Mouse (Mus musculus) kidney, embryonic 15.5 days (tissue): ENCODE results near the gene Psat1. TPM values are rescaled to one million over a fixed set of nuclear protein-coding genes. Genes with fewer than 3 reads are reported as not detected.

Source experiments
- ATAC-seq: fragments of 200-750 bp; cut with Nextera tagmentation; replicated peaks from 2 replicates; pipeline ENCODE4 v1.8.0; 2017; ENCODE audit warnings: moderate TSS enrichment; ENCODE audit not compliant: low FRiP score
- H3K27ac ChIP-seq: fragments of 300-500 bp; sonication (generic); 2 replicates; pipeline ENCODE4 v1.5.1; 2015; ENCODE audit warnings: mild to moderate bottlenecking, inconsistent platforms
- H3K27me3 ChIP-seq: fragments of 300-500 bp; sonication (generic); 2 replicates; pipeline ENCODE4 v1.6.1; 2015; ENCODE audit warnings: inconsistent platforms
- H3K36me3 ChIP-seq: fragments of 300-500 bp; sonication (generic); 2 replicates; pipeline ENCODE4 v1.6.1; 2015; ENCODE audit warnings: inconsistent platforms
- H3K4me1 ChIP-seq: fragments of 300-500 bp; sonication (generic); 2 replicates; pipeline ENCODE4 v1.6.1; 2015; ENCODE audit warnings: inconsistent platforms
- H3K4me2 ChIP-seq: fragments of 300-500 bp; sonication (generic); 2 replicates; pipeline ENCODE4 v1.6.1; 2015; ENCODE audit warnings: moderate library complexity, mild to moderate bottlenecking, inconsistent platforms
- H3K4me3 ChIP-seq: fragments of 300-500 bp; sonication (generic); replicated peaks from 2 replicates; pipeline ENCODE4 v1.5.1; 2015; ENCODE audit warnings: mild to moderate bottlenecking, inconsistent platforms
- H3K9ac ChIP-seq: fragments of 300-500 bp; sonication (generic); 2 replicates; pipeline ENCODE4 v1.6.1; 2015; ENCODE audit warnings: mild to moderate bottlenecking, inconsistent platforms
- H3K9me3 ChIP-seq: fragments of 300-500 bp; sonication (generic); replicated peaks from 2 replicates; pipeline ENCODE4 v1.6.1; 2016; ENCODE audit warnings: inconsistent platforms
- WGBS: fragments of 180-500 bp; shearing (Covaris S2); methylation state at CpG from one replicate; pipeline ENCODE4 v1.1.7; 2015; ENCODE audit warnings: mixed read lengths; 5-methylcytosine and 5-hydroxymethylcytosine counted together
- polyA plus RNA-seq: library from polyadenylated mRNA; unstranded; fragments of >200 nt; fragmentation: Nextera tagmentation; extraction: Ambion mirVana; gene quantifications from 2 replicates; pipeline ENCODE4 v1.2.1, GENCODE M21; 2015

Gene Psat1
- polyA plus RNA-seq, 1 experiment from 2014 or later = 93.5 TPM

DNA sequence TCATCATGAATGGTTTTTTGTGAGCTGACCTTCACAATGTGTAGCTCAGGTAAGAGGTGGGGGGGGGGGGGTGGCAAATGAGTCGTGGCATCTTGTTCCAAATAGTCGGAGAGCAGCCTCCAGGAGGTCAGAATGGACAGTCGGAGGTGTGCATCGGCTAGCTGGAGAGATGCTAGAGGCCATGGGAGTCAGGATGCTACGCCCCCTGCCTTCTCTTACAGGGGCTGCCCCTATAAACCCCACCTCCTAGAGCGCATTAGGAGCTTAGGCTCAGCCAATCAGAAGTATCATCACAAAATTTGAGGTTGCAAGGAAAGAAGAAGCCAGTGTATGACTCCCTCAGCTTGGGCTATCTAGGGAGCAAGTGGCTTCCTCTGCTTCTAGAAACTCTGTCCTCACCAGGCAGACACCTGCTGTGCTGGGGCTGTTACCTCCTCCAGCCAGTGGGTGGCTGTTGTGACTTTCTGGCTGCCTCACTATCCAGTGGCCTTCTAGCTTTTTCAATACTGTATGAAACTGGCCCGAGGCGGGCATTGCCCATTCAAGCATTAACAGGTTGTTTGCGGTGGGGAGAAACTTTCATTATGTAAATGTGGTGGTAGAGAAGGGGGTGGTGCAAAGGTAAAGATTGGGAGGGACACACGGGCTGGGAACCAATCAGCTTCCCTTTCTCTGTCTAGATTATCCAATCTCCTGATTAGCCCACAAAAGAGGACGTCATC, 64.3 kb downstream of the Psat1 start:
- Histone ChIP-seq H3K36me3 (no peaks in the 10 kb centered on the region), H3K4me3 (no peak overlapping the region), H3K9me3 (no peaks in the 10 kb centered on the region), H3K27me3 (no peaks in the 10 kb centered on the region), H3K27ac (no peak overlapping the region), H3K9ac (no peak overlapping the region), H3K4me1 (peaks cover 6% of the 10 kb centered on the region), H3K4me2 (no peak overlapping the region)
- WGBS = 75% methylated on average over 11 of the region's 11 CpGs
- ATAC-seq = peak; percentile 76

DNA sequence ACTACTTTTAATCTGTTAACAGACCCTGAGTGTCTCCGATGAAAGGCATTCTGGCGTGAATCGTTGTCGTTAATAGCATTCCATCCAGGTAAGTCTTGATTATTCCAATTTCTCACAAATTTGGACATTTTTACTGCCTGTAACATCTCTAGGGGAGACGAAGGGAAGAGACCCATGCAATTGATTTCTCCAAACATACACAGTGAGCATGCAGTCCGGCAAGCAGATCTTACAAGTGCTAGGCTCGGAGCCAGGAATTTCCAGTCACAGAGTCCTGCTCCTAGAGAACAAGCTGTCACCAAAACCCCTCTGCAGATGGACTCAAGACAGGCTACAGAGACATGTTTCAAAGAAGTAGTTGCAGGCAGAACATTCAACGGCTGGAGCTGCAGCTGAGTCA, 66.4 kb downstream of the Psat1 start:
- H3K9ac ChIP-seq = no peak overlapping the region

DNA sequence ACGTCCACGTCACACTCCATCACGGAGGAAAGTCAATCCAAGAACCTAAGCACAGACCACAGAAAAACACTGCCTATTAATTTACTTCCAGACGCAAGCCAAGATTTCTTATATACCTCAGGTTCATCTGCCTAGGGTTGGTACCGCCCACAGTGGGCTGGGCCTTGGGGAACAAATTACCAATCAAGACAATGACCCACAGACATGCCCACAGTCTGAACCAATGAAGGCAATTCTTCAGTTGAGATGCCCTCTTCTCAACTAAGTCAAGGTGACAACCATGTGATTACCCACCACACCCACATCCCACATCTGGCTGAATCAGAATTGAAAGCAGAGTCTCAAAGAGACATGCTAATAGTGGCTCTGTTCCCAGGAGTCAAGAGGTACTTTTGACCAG, 67.9 kb downstream of the Psat1 start:
- Histone ChIP-seq H3K4me1 (peaks cover 6% of the 10 kb centered on the region), H3K27me3 (no peaks in the 10 kb centered on the region), H3K36me3 (no peaks in the 10 kb centered on the region), H3K9me3 (no peaks in the 10 kb centered on the region), H3K27ac (no peak overlapping the region), H3K9ac (no peak overlapping the region), H3K4me2 (no peak overlapping the region), H3K4me3 (no peak overlapping the region)
- ATAC-seq = no peak
- 96% methylated on average over 5 of the region's 5 CpGs for WGBS

More for the DNA sequence above, 66.4 kb downstream of the Psat1 start:
- H3K36me3 ChIP-seq = no peaks in the 10 kb centered on the region
- H3K9me3 ChIP-seq = no peaks in the 10 kb centered on the region
- no peaks in the 10 kb centered on the region for H3K27me3 ChIP-seq
- H3K4me1 ChIP-seq = peaks cover 6% of the 10 kb centered on the region
- H3K27ac ChIP-seq = no peak overlapping the region
- H3K4me3 ChIP-seq = no peak overlapping the region
- 34% methylated on average over 8 of the region's 8 CpGs for WGBS
- no peak for ATAC-seq
- H3K4me2 ChIP-seq = 0 out of 2 replicates have a peak overlapping the region, but pooled peaks have one; percentile 4

DNA sequence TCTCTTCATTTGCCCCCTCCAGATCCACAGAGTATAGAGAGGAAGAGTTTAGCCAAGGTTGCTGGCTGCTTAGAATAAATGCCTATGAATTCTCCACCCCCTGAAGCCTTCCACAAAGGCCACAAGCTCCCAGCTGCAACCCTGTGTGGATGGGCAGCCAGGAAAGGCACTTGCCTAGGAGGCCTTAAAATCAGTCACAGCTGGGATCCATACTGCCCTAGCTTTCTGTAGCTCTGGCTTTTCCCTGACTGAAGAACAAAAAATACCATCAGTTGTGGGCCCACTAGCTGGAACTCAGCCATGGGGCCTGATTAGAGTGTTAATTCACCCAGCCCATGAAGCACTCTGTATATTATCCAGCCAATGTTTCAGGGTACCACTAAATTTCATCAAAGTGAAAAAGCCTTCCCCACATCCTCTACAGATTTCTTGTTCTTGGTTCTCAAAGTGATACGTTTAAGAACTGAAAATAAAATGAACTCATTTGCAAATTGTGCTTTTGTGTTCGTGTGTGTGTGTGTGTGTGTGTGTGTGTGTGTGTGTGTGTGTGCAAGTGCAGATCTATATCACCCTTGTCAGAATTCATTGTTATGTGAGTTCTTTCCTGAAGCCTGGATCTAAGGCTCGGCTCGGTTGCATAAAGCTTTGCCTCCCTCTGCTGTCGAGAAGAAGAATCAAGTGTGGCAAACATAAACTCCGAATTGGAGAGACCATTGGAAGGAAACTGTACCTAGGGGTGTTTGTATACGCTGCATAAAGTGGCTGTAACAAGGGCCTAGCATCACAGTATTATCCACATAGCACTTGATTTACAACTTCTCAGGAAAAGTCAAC, 78.1 kb downstream of the Psat1 start:
- no peaks in the 10 kb centered on the region for H3K4me1 ChIP-seq
- no peak for ATAC-seq
- WGBS = 16% methylated on average over 7 of the region's 7 CpGs

DNA sequence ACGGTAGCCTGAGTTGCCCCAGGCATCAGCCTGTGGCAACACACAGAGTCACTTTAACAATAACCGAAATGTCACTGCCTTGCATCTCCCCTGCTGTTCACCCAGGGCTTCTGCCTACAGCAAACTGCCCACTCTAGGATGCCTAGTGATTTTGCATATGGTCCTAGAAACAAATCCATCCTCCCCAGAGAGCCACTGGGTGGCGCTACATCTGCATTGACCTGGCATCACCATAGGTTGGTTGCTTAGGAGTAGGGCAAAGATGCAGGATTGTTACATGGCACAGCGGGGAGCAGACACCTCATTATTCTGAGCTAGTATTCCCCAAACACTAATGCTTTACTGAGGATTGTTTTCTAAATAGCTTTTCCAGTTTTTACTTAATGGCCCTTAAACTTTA, 80.3 kb downstream of the Psat1 start:
- H3K9me3 ChIP-seq = no peaks in the 10 kb centered on the region
- no peak for ATAC-seq
- 0 out of 2 replicates have a peak, but pooled peaks cover 4% of the 10 kb centered on the region for H3K27me3 ChIP-seq
- H3K4me1 ChIP-seq = no peaks in the 10 kb centered on the region
- H3K27ac ChIP-seq = no peak overlapping the region
- no peak overlapping the region for H3K4me3 ChIP-seq
- H3K36me3 ChIP-seq = no peaks in the 10 kb centered on the region
- no peak overlapping the region for H3K4me2 ChIP-seq
- WGBS = 87% methylated on average over 4 of the region's 4 CpGs
- H3K9ac ChIP-seq = no peak overlapping the region

More for the DNA sequence above, 78.1 kb downstream of the Psat1 start:
- no peaks in the 10 kb centered on the region for H3K9me3 ChIP-seq
- H3K9ac ChIP-seq = no peak overlapping the region
- H3K4me3 ChIP-seq = no peak overlapping the region
- H3K27ac ChIP-seq = no peak overlapping the region
- no peaks in the 10 kb centered on the region for H3K36me3 ChIP-seq
- no peaks in the 10 kb centered on the region for H3K27me3 ChIP-seq
- no peak overlapping the region for H3K4me2 ChIP-seq

DNA sequence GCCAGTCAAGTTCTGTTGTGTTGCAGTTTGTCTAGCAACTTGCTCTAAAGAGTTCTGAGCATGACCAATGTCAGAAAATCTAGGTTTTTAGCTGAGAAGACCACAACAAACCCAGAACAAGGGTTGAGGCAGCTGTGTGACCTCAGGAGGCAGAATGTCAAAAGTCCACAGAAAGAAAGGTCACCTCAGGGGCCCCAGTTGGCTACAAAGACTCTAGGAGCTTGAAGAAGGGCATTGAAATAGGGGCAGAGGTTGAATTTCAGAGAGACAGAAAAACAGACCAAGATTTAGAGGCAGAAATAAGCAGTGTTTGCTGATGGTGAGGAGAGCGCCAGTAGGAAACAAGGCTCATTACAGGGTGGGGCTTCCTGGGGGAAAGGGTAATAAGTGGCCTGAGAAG, 81.0 kb downstream of the Psat1 start:
- Histone ChIP-seq H3K4me2 (no peak overlapping the region), H3K9ac (no peak overlapping the region), H3K4me3 (no peak overlapping the region), H3K4me1 (no peaks in the 10 kb centered on the region), H3K36me3 (no peaks in the 10 kb centered on the region), H3K27me3 (0 out of 2 replicates have a peak, but pooled peaks cover 4% of the 10 kb centered on the region), H3K9me3 (no peaks in the 10 kb centered on the region), H3K27ac (no peak overlapping the region)
- ATAC-seq = no peak
- 63% methylated on average over 1 of the region's 1 CpGs for WGBS

GRCm38 (mm10) chr19:15865431-15865830, 81.7 kb downstream of the Psat1 start:
- no peak for ATAC-seq
- Histone ChIP-seq H3K27me3 (0 out of 2 replicates have a peak, but pooled peaks cover 4% of the 10 kb centered on the region), H3K4me2 (no peak overlapping the region), H3K4me3 (no peak overlapping the region), H3K27ac (no peak overlapping the region), H3K4me1 (no peaks in the 10 kb centered on the region), H3K9ac (no peak overlapping the region), H3K36me3 (no peaks in the 10 kb centered on the region), H3K9me3 (no peaks in the 10 kb centered on the region)

DNA sequence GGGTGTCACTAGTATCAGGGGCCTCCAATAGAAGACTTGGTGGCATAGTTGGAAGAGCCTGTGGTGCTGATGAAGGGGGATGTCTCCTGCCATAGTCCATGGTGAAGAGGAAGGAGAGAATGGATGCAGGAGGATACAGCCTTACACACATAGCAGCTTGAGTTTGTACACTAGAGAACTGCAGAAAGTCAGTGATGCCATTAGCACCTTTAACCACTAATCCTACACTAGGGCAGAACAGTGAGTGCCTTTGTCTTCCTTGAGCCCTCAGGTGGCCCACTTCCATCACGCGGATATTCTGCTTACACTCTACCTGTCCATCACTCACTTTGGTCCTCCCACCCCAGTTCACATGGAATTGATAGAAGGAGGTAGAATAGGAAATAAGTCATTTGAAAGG, 83.0 kb downstream of the Psat1 start:
- Histone ChIP-seq H3K36me3 (no peaks in the 10 kb centered on the region), H3K27me3 (0 out of 2 replicates have a peak, but pooled peaks cover 4% of the 10 kb centered on the region), H3K4me1 (no peaks in the 10 kb centered on the region), H3K4me2 (no peak overlapping the region), H3K4me3 (no peak overlapping the region), H3K9ac (no peak overlapping the region), H3K27ac (no peak overlapping the region), H3K9me3 (no peaks in the 10 kb centered on the region)
- WGBS = 84% methylated on average over 2 of the region's 2 CpGs
- no peak for ATAC-seq

GRCm38 (mm10) chr19:15855379-15855778, 91.8 kb downstream of the Psat1 start:
- ATAC-seq = no peak
- H3K27me3 ChIP-seq = no peaks in the 10 kb centered on the region
- H3K4me1 ChIP-seq = no peaks in the 10 kb centered on the region
- no peak overlapping the region for H3K4me2 ChIP-seq
- H3K27ac ChIP-seq = no peak overlapping the region
- H3K4me3 ChIP-seq = no peak overlapping the region
- no peaks in the 10 kb centered on the region for H3K36me3 ChIP-seq
- no peaks in the 10 kb centered on the region for H3K9me3 ChIP-seq
- no peak overlapping the region for H3K9ac ChIP-seq
- 83% methylated on average over 5 of the region's 5 CpGs for WGBS

Other genes starting within 250 kb of the Psat1 start
- gene Cep78, start 37.7 kb upstream of the Psat1 start, polyA plus RNA-seq = 27.2 TPM in 2 replicates
- gene Gnaq, start 185.5 kb upstream of the Psat1 start, polyA plus RNA-seq = 36.2 and 41.6 TPM in 2 replicates